In genomic region chr10:4533873-4534272, GRCm38 (mm10) we compare ENCODE assay signal across 17 mouse cellular contexts. TPM values are rescaled to one million over a fixed set of nuclear protein-coding genes. Genes with fewer than 3 reads are reported as not detected.
DNase-seq lines count a peak whose midpoint lies in the region; ATAC-seq lines count a peak whose summit lies in the region.
"Had no signal": no experiment of that assay in that cellular context is flagged by ENCODE, and none has a peak within 500 bp of the region (broad histone marks: within the 10 kb centered on the region; RNA-seq: fewer than 3 reads in every experiment).

No protein-coding gene starts in this region.

- no peaks in the 10 kb centered on the region for H3K36me3 ChIP-seq in kidney, embryonic 16.5 days (ENCODE audit: insufficient read depth, low read length)
- H3K36me3 ChIP-seq: forebrain, embryonic 15.5 days; limb, embryonic 13.5 days; liver, embryonic 15.5 days had no signal

- peaks cover 17% of the 10 kb centered on the region for H3K4me1 ChIP-seq in kidney, embryonic 16.5 days (ENCODE audit: insufficient read depth, low read length)
- H3K4me1 ChIP-seq: forebrain, embryonic 15.5 days; limb, embryonic 13.5 days had no signal

- H3K27ac ChIP-seq in kidney, embryonic 16.5 days (ENCODE audit: low read length): peak overlapping the region; percentile 32; the same call in 1 of the 2 replicates
- H3K27ac ChIP-seq: forebrain, embryonic 15.5 days; left cerebral cortex, adult 2 months; limb, embryonic 13.5 days; liver, embryonic 15.5 days had no signal

- no peak for ATAC-seq in kidney, embryonic 16.5 days (ENCODE audit: low FRiP score, low TSS enrichment)
- ATAC-seq in granulocyte monocyte progenitor cell, adult 5-6 weeks (replicated peaks; ENCODE audit: poor library complexity, severe bottlenecking): peak; percentile 58
- ATAC-seq: forebrain, embryonic 15.5 days; hindbrain, embryonic 16.5 days had no signal

- peak; percentile 26 for DNase-seq in gastrocnemius, postnatal 10 days
- DNase-seq in gastrocnemius, adult 18-20 months (ENCODE audit: low spot score): no peak
- DNase-seq in kidney, adult 8-10 months: no peak
- peak; percentile 30 for DNase-seq in ovary, postnatal 14 days (ENCODE audit: low spot score)
- DNase-seq in cerebellum, adult 9-11 months: no peak
- no peak for DNase-seq in cerebellum, adult 8-10 months
- DNase-seq: cerebellum, adult 18-20 months; lung, postnatal 10 days; right cerebral cortex, postnatal 14 days had no signal

- no peak overlapping the region for H3K9ac ChIP-seq in kidney, embryonic 16.5 days (replicated peaks; ENCODE audit: low read length)
- H3K9ac ChIP-seq: forebrain, embryonic 15.5 days; limb, embryonic 13.5 days; liver, embryonic 15.5 days had no signal

- no peaks in the 10 kb centered on the region for H3K27me3 ChIP-seq in kidney, embryonic 16.5 days (ENCODE audit: insufficient read depth, low read length)
- H3K27me3 ChIP-seq: forebrain, embryonic 15.5 days; limb, embryonic 13.5 days; liver, embryonic 15.5 days had no signal

- 72% methylated on average over 11 of the region's 11 CpGs for WGBS in kidney, embryonic 16.5 days

- H3K4me3 ChIP-seq in kidney, embryonic 16.5 days (ENCODE audit: low read length): no peak overlapping the region
- H3K4me3 ChIP-seq: forebrain, embryonic 15.5 days; left cerebral cortex, adult 2 months; limb, embryonic 13.5 days; liver, embryonic 15.5 days had no signal

- H3K4me2 ChIP-seq in kidney, embryonic 16.5 days (replicated peaks; ENCODE audit: low read depth, low read length): no peak overlapping the region
- H3K4me2 ChIP-seq: forebrain, embryonic 15.5 days; limb, embryonic 13.5 days; liver, embryonic 15.5 days had no signal

- H3K9me3 ChIP-seq in kidney, embryonic 16.5 days (ENCODE audit: low read length): no peaks in the 10 kb centered on the region
- H3K9me3 ChIP-seq: forebrain, embryonic 15.5 days; limb, embryonic 13.5 days; liver, embryonic 15.5 days had no signal

RNA-seq across cellular contexts. Expression of gene Ccdc170, which starts 51.6 kb away (rescaled TPM):
- total RNA-seq in gastrocnemius, postnatal 10 days (2021): under 1 TPM; 0.33 to 0.43 TPM
- total RNA-seq in gastrocnemius, adult 18-20 months (2021): under 1 TPM; 0.50 to 0.84 TPM
- polyA plus RNA-seq in kidney, embryonic 16.5 days (2015; fragmentation: Nextera tagmentation; extraction: Ambion mirVana): 2.2 and 3.9 TPM in 2 replicates
- not detected in 2 replicates for total RNA-seq in granulocyte monocyte progenitor cell, adult 5-6 weeks (2014; fragmentation: Nextera tagmentation)
- 0.43 and 0.72 TPM in 2 replicates for total RNA-seq in granulocyte monocyte progenitor cell, adult 5-6 weeks (2017)
- polyA plus RNA-seq: heart, postnatal 0 days; liver, embryonic 15.5 days had no signal

Comparison
In these comparisons a context has a peak if more than half of its experiments do, and no peak if none do; other contexts are left out.
1. DNase-seq: peak in gastrocnemius, postnatal 10 days (single experiment) and ovary, postnatal 14 days (single experiment); none in gastrocnemius, adult 18-20 months (single experiment), kidney, adult 8-10 months (0 of 2), cerebellum, adult 9-11 months (single experiment) and cerebellum, adult 8-10 months (single experiment).